Mouse (Mus musculus) adrenal gland, postnatal 36 days (tissue): Measurements from ENCODE around the gene Prkaa1. TPM values are rescaled to one million over a fixed set of nuclear protein-coding genes. Genes with fewer than 3 reads are reported as not detected.

Source experiments
- DNase-seq, 2 experiments: peaks; one replicate each; pipeline ENCODE4 v3.0.0; 2021; ENCODE audit warnings: mixed read lengths in 1 of 2
- long read RNA-seq, 2 experiments: library from polyadenylated mRNA; stranded (forward); transcript quantifications; one replicate each; pipeline ENCODE4 v2.0.0; 2021; ENCODE audit warnings: borderline sequencing depth in 2 of 2
- total RNA-seq, 2 experiments: library from RNA; stranded (reverse); gene quantifications; 2 replicates each; pipeline ENCODE4 v1.2.3; 2021

Gene Prkaa1
- 10 to 100 TPM; 35.1 to 39.9 TPM for total RNA-seq
- long read RNA-seq, experiment 1, full-length matches to known transcripts, result 5 of 8 reads
- long read RNA-seq, experiment 1, partial matches to known transcripts, result 2 of 8 reads
- long read RNA-seq, experiment 1, other reads (novel, unspliced or antisense), result 1 of 8 reads
- long read RNA-seq, experiment 2, full-length matches to known transcripts, result 2 of 2 reads
- long read RNA-seq, experiment 2, partial matches to known transcripts, result 0 of 2 reads
- long read RNA-seq, experiment 2, other reads (novel, unspliced or antisense), result 0 of 2 reads

GRCm38 (mm10) chr15:5143361-5144020 lies at the start of gene Prkaa1:
Gene Prkaa1, plus strand, starts transcription at chr15:5143861.
- DNase-seq, result peak; percentile 84 to 90

GRCm38 (mm10) chr15:5095534-5096301 lies 47.9 kb upstream of the Prkaa1 start:
- DNase-seq, result no peak

- DNase-seq, result no peak
Observed at GRCm38 (mm10) chr15:5097376-5097775, 46.3 kb upstream of the Prkaa1 start.

GRCm38 (mm10) chr15:5102312-5102711 lies 41.3 kb upstream of the Prkaa1 start:
- DNase-seq, result no peak

- no peak for DNase-seq
Observed at GRCm38 (mm10) chr15:5105891-5106290, 37.8 kb upstream of the Prkaa1 start.

GRCm38 (mm10) chr15:5106293-5106692 lies 37.4 kb upstream of the Prkaa1 start:
- DNase-seq, result no peak

GRCm38 (mm10) chr15:5107686-5108654 lies 35.7 kb upstream of the Prkaa1 start, which contains the start of gene Card6:
Gene Card6, minus strand, starts transcription at chr15:5108539.
- DNase-seq, result peak; percentile 10 to 32

- no peak for DNase-seq
Observed at GRCm38 (mm10) chr15:5108655-5109040, 35.0 kb upstream of the Prkaa1 start.

GRCm38 (mm10) chr15:5112651-5113050 lies 31.0 kb upstream of the Prkaa1 start:
- no peak for DNase-seq

GRCm38 (mm10) chr15:5115173-5115572 lies 28.5 kb upstream of the Prkaa1 start:
- no peak for DNase-seq

- peak; percentile 100 for DNase-seq
Observed at GRCm38 (mm10) chr15:5116270-5117030, 27.2 kb upstream of the Prkaa1 start, which contains the start of gene Rpl37. Gene Rpl37, plus strand, starts transcription at chr15:5116645.

GRCm38 (mm10) chr15:5117031-5117601 lies 26.5 kb upstream of the Prkaa1 start:
- DNase-seq, result peak; percentile 21 to 26

GRCm38 (mm10) chr15:5118626-5119025 lies 25.0 kb upstream of the Prkaa1 start:
- DNase-seq, result no peak

GRCm38 (mm10) chr15:5119192-5119591 lies 24.5 kb upstream of the Prkaa1 start:
- no peak for DNase-seq

- DNase-seq, result no peak
Observed at GRCm38 (mm10) chr15:5119707-5120106, 24.0 kb upstream of the Prkaa1 start.

GRCm38 (mm10) chr15:5121535-5122313 lies 21.9 kb upstream of the Prkaa1 start:
- DNase-seq, result peak; percentile 13 to 17

- no peak for DNase-seq
Observed at GRCm38 (mm10) chr15:5126456-5126855, 17.2 kb upstream of the Prkaa1 start.

GRCm38 (mm10) chr15:5127487-5127886 lies 16.2 kb upstream of the Prkaa1 start:
- DNase-seq, result no peak

GRCm38 (mm10) chr15:5128176-5128940 lies 15.3 kb upstream of the Prkaa1 start:
- no peak for DNase-seq
